Mouse (Mus musculus) CH12.LX (cell line): ENCODE measurements around the gene Rps3a1. TPM values are rescaled to one million over a fixed set of nuclear protein-coding genes. Genes with fewer than 3 reads are reported as not detected.

ENCODE experiments used
- DNase-seq: peaks from one replicate; pipeline ENCODE4 v3.0.0-alpha.2; 2013; ENCODE audit errors: extremely low read depth
- H3K27ac ChIP-seq: 2 replicates; pipeline ENCODE4 v1.5.1; 2012; ENCODE audit warnings: low read depth, mild to moderate bottlenecking, control low read depth, moderate library complexity; ENCODE audit not compliant: insufficient read depth
- H3K27me3 ChIP-seq: replicated peaks from 2 replicates; pipeline ENCODE3; 2012; ENCODE audit warnings: inconsistent platforms
- H3K36me3 ChIP-seq, 2 experiments: replicated peaks in 1 of 2; 2 replicates each; pipeline versions ENCODE3 to v1.6.1; 2012; ENCODE audit warnings: inconsistent platforms in 1 of 2, low read length in 1 of 2, mild to moderate bottlenecking in 1 of 2, mixed read lengths in 1 of 2, moderate library complexity in 1 of 2; ENCODE audit not compliant: control insufficient read depth in 1 of 2, insufficient read depth in 1 of 2
- H3K4me1 ChIP-seq, 2 experiments: 2 replicates each; pipeline ENCODE4 v1.6.1; 2012; ENCODE audit warnings: inconsistent platforms in 1 of 2, moderate library complexity in 1 of 2; ENCODE audit not compliant: insufficient read depth in 2 of 2, control insufficient read depth in 1 of 2
- H3K4me2 ChIP-seq: 2 replicates; pipeline ENCODE4 v1.6.1; 2012; ENCODE audit warnings: low read depth, mild to moderate bottlenecking, control low read depth; ENCODE audit not compliant: poor library complexity, insufficient read depth, severe bottlenecking
- H3K4me3 ChIP-seq, 3 experiments: fragments of 150-350 bp in 1 of 3; sonication (generic) in 1 of 3; replicated peaks in 1 of 3; 2 replicates each; pipeline versions ENCODE3 to v1.5.1; 2011 to 2012; ENCODE audit warnings: low read depth in 2 of 3, low read length in 2 of 3, mild to moderate bottlenecking in 2 of 3, moderate library complexity in 2 of 3, control low read depth in 1 of 3, improper control_type of control experiment in 1 of 3, inconsistent platforms in 1 of 3, mixed read lengths in 1 of 3; ENCODE audit not compliant: poor library complexity in 1 of 3
- H3K79me2 ChIP-seq: replicated peaks from 2 replicates; pipeline ENCODE4 v1.6.1; 2012; ENCODE audit warnings: mild to moderate bottlenecking, moderate library complexity; ENCODE audit not compliant: control insufficient read depth, poor library complexity, insufficient read depth, severe bottlenecking; ENCODE audit errors: extremely low read depth
- H3K9ac ChIP-seq: 2 replicates; pipeline ENCODE4 v1.6.1; 2012; ENCODE audit warnings: low read depth, mild to moderate bottlenecking, control low read depth, moderate library complexity; ENCODE audit not compliant: insufficient read depth
- H3K9me3 ChIP-seq: replicated peaks from 2 replicates; pipeline ENCODE3; 2012; ENCODE audit warnings: low read length, inconsistent platforms, mixed read lengths
- CTCF ChIP-seq, 2 experiments: IDR thresholded peaks in 1 of 2; conservative IDR thresholded peaks in 1 of 2; 2 replicates each; pipeline ENCODE4 v1.5.1; 2011 to 2012; ENCODE audit warnings: low read depth in 2 of 2, low read length in 2 of 2, improper control_type of control experiment in 1 of 2, inconsistent platforms in 1 of 2, mild to moderate bottlenecking in 1 of 2, moderate library complexity in 1 of 2
- HCFC1 ChIP-seq: IDR thresholded peaks from 2 replicates; pipeline ENCODE4 v1.6.1; 2012; ENCODE audit warnings: low read depth, mild to moderate bottlenecking, inconsistent platforms, low read length, improper control_type of control experiment
- JUN ChIP-seq: IDR thresholded peaks from 2 replicates; pipeline ENCODE4 v1.6.1; 2011; ENCODE audit warnings: low read depth, mild to moderate bottlenecking, low read length, improper control_type of control experiment, moderate library complexity; ENCODE audit not compliant: insufficient read depth
- MEF2A ChIP-seq: IDR thresholded peaks from 2 replicates; pipeline ENCODE4 v1.6.1; 2014; ENCODE audit warnings: low read depth, mild to moderate bottlenecking, inconsistent platforms, low read length, improper control_type of control experiment, borderline replicate concordance
- MXI1 ChIP-seq: IDR thresholded peaks from 2 replicates; pipeline ENCODE4 v1.6.1; 2011; ENCODE audit warnings: mild to moderate bottlenecking, low read depth, low read length, improper control_type of control experiment
- MYC ChIP-seq: IDR thresholded peaks from 2 replicates; pipeline ENCODE4 v1.6.1; 2011; ENCODE audit warnings: low read depth, mild to moderate bottlenecking, improper control_type of control experiment, low read length
- NELFE ChIP-seq: IDR thresholded peaks from 2 replicates; pipeline ENCODE4 v1.6.1; 2011; ENCODE audit warnings: low read depth, low read length, improper control_type of control experiment
- RAD21 ChIP-seq: IDR thresholded peaks from 2 replicates; pipeline ENCODE4 v1.6.1; 2011; ENCODE audit warnings: low read depth, mild to moderate bottlenecking, low read length, improper control_type of control experiment, moderate library complexity
- RCOR1 ChIP-seq: conservative IDR thresholded peaks from 2 replicates; pipeline ENCODE4 v1.6.1; 2012; ENCODE audit warnings: low read depth, mild to moderate bottlenecking, inconsistent platforms, low read length, improper control_type of control experiment
- SIN3A ChIP-seq: IDR thresholded peaks from 2 replicates; pipeline ENCODE4 v1.6.1; 2012; ENCODE audit warnings: low read length, improper control_type of control experiment, inconsistent platforms
- SMC3 ChIP-seq: IDR thresholded peaks from 2 replicates; pipeline ENCODE4 v1.6.1; 2011; ENCODE audit warnings: low read depth, low read length, improper control_type of control experiment
- TBP ChIP-seq: conservative IDR thresholded peaks from 2 replicates; pipeline ENCODE4 v1.6.1; 2011; ENCODE audit warnings: low read depth, low read length, improper control_type of control experiment
- USF2 ChIP-seq: conservative IDR thresholded peaks from 2 replicates; pipeline ENCODE4 v1.6.1; 2011; ENCODE audit warnings: low read depth, low read length, improper control_type of control experiment
- ZC3H11A ChIP-seq: IDR thresholded peaks from 2 replicates; pipeline ENCODE4 v1.6.1; 2012; ENCODE audit warnings: low read depth, mild to moderate bottlenecking, inconsistent platforms, low read length, improper control_type of control experiment
- ZMIZ1 ChIP-seq: IDR thresholded peaks from 2 replicates; pipeline ENCODE4 v1.6.1; 2012; ENCODE audit warnings: low read depth, mild to moderate bottlenecking, inconsistent platforms, low read length, improper control_type of control experiment
- dilution Hi-C: fragments of 300-500 bp; cut with MboI; formaldehyde crosslinking; loops from 2 replicates; pipeline ENCODE4 v1.14.3; 2020; ENCODE audit warnings: low sequenced_read_pairs; ENCODE audit not compliant: extremely low pct_unique_long_range_greater_than_20kb, extremely low pct_ligation_motif_present
- in situ Hi-C: fragments of 300-500 bp; cut with MboI; formaldehyde crosslinking; loops from 3 replicates; pipeline ENCODE4 v1.14.3; 2019; ENCODE audit warnings: low sequenced_read_pairs, low pct_ligation_motif_present, low pct_unique_long_range_greater_than_20kb, mixed read lengths
- polyA plus RNA-seq: library from polyadenylated mRNA; unstranded; fragments of >175 nt; gene quantifications from 2 replicates; pipeline ENCODE4 v1.2.1, GENCODE M21; 2012; ENCODE audit warnings: low read depth; ENCODE audit not compliant: insufficient read length
- total RNA-seq, 2 experiments: library from RNA; depleted of rRNA; stranded (reverse); fragments of 300-350 nt in 1 of 2; fragments of >200 nt in 1 of 2; gene quantifications; 2 replicates each; pipeline ENCODE4 v1.2.3; 2012 to 2014

Gene Rps3a1
- total and polyA plus RNA-seq, 3 experiments, result 2,244 to 5,270 (median 3,430) TPM

- Histone ChIP-seq H3K9me3 (no peaks in the 10 kb centered on the region), H3K4me1 (no peaks in the 10 kb centered on the region; a peak in 1 of 4 replicates), H3K79me2 (no peaks in the 10 kb centered on the region), H3K4me3 (no peak overlapping the region), H3K27me3 (no peaks in the 10 kb centered on the region), H3K27ac (no peak overlapping the region), H3K4me2 (no peak overlapping the region), H3K36me3 (no peaks in the 10 kb centered on the region), H3K9ac (no peak overlapping the region)
- DNase-seq, result no peak
- dilution Hi-C loops, result no loop called here
- in situ Hi-C loops, result no loop called here
- TF ChIP-seq ZMIZ1, result no peak
- TF ChIP-seq USF2, result no peak
- TF ChIP-seq NELFE, result no peak
- no peak for TF ChIP-seq MEF2A
- TF ChIP-seq MYC, result no peak
Observed at GRCm38 (mm10) chr3:86181107-86181506, 38.6 kb upstream of the Rps3a1 start.

- Histone ChIP-seq H3K36me3 (no peaks in the 10 kb centered on the region), H3K9me3 (no peaks in the 10 kb centered on the region), H3K27me3 (no peaks in the 10 kb centered on the region), H3K4me1 (no peaks in the 10 kb centered on the region; a peak in 1 of 4 replicates), H3K27ac (no peak overlapping the region), H3K79me2 (no peaks in the 10 kb centered on the region), H3K9ac (no peak overlapping the region), H3K4me2 (no peak overlapping the region), H3K4me3 (no peak overlapping the region)
- dilution Hi-C loops, result no loop called here
- no peak for DNase-seq
- TF ChIP-seq CTCF (conservative IDR thresholded peaks at IDR 0.05 in 1 of 2, IDR thresholded peaks at IDR 0.05 in 1 of 2; ENCODE audit: low read depth in 2 of 2, low read length in 2 of 2) (peak in 1 of 2 experiments; percentile 27; a peak in 2 of 4 replicates), MYC (no peak), TBP (no peak), HCFC1 (no peak), ZC3H11A (no peak), RAD21 (peak; percentile 15), USF2 (no peak), SMC3 (no peak)
- in situ Hi-C loops, result no loop called here
Observed at GRCm38 (mm10) chr3:86179714-86180113, 37.2 kb upstream of the Rps3a1 start.

GRCm38 (mm10) chr3:86168841-86169425, 26.4 kb upstream of the Rps3a1 start:
- Histone ChIP-seq H3K9ac (no peak overlapping the region), H3K27me3 (no peaks in the 10 kb centered on the region), H3K36me3 (no peaks in the 10 kb centered on the region), H3K79me2 (no peaks in the 10 kb centered on the region), H3K27ac (no peak overlapping the region), H3K4me2 (no peak overlapping the region), H3K9me3 (no peaks in the 10 kb centered on the region)
- dilution Hi-C loops, result no loop called here
- DNase-seq, result peak; percentile 7
- TF ChIP-seq JUN, result no peak
- no peak for TF ChIP-seq RAD21
- no peak for TF ChIP-seq SIN3A
- TF ChIP-seq RCOR1, result no peak
- TF ChIP-seq NELFE, result no peak
- no peak for TF ChIP-seq MXI1
- TF ChIP-seq, all 38 proteins: peak for 0
- Histone ChIP-seq H3K4me3 (no peak overlapping the region), H3K4me1 (peaks cover 0 to 13% of the 10 kb centered on the region in 2 experiments; a peak in 1 of 4 replicates)
- in situ Hi-C loops, result no loop called here
